Mouse (Mus musculus) heart, embryonic 14.5 days (tissue): ENCODE measurements around the gene Nmt2. TPM values are rescaled to one million over a fixed set of nuclear protein-coding genes. Genes with fewer than 3 reads are reported as not detected.

ENCODE experiments used
- ATAC-seq: fragments of 200-750 bp; cut with Nextera tagmentation; 2 replicates; pipeline ENCODE4 v1.8.0; 2017; ENCODE audit warnings: low read depth, moderate TSS enrichment; ENCODE audit not compliant: insufficient number of reproducible peaks, insufficient read depth, low FRiP score
- H3K27ac ChIP-seq, 2 experiments: fragments of 200-500 bp in 1 of 2; fragments of 300-500 bp in 1 of 2; sonication (generic) in 1 of 2; replicated peaks in 1 of 2; 2 replicates each; pipeline ENCODE4 v1.5.1; 2012 to 2014; ENCODE audit warnings: low read depth in 2 of 2, low read length in 2 of 2, control low read depth in 1 of 2, mild to moderate bottlenecking in 1 of 2, mixed read lengths in 1 of 2; ENCODE audit not compliant: control insufficient read depth in 1 of 2, insufficient read depth in 1 of 2
- H3K27me3 ChIP-seq: fragments of 300-500 bp; sonication (generic); 2 replicates; pipeline ENCODE4 v1.6.1; 2014; ENCODE audit warnings: mild to moderate bottlenecking, low read length, control low read depth; ENCODE audit not compliant: control insufficient read depth, insufficient read depth
- H3K36me3 ChIP-seq: fragments of 300-500 bp; sonication (generic); 2 replicates; pipeline ENCODE4 v1.6.1; 2014; ENCODE audit warnings: mild to moderate bottlenecking, control low read depth, low read length, mixed read lengths; ENCODE audit not compliant: control insufficient read depth, insufficient read depth
- H3K4me1 ChIP-seq, 2 experiments: fragments of 200-500 bp in 1 of 2; fragments of 300-500 bp in 1 of 2; sonication (generic) in 1 of 2; 2 replicates each; pipeline ENCODE4 v1.6.1; 2012 to 2014; ENCODE audit warnings: low read length in 2 of 2, control low read depth in 1 of 2, mixed read lengths in 1 of 2; ENCODE audit not compliant: control insufficient read depth in 2 of 2, insufficient read depth in 2 of 2
- H3K4me2 ChIP-seq: fragments of 300-500 bp; sonication (generic); 2 replicates; pipeline ENCODE4 v1.6.1; 2014; ENCODE audit warnings: mild to moderate bottlenecking, low read length
- H3K4me3 ChIP-seq, 2 experiments: fragments of 200-500 bp in 1 of 2; fragments of 300-500 bp in 1 of 2; sonication (generic) in 1 of 2; 2 replicates each; pipeline ENCODE4 v1.5.1; 2012 to 2014; ENCODE audit warnings: low read length in 2 of 2, mild to moderate bottlenecking in 2 of 2, control low read depth in 1 of 2, low read depth in 1 of 2, moderate library complexity in 1 of 2; ENCODE audit not compliant: control insufficient read depth in 1 of 2, insufficient read depth in 1 of 2
- H3K9ac ChIP-seq: fragments of 300-500 bp; sonication (generic); 2 replicates; pipeline ENCODE4 v1.6.1; 2014; ENCODE audit warnings: mild to moderate bottlenecking, low read length
- H3K9me3 ChIP-seq: fragments of 300-500 bp; sonication (generic); 2 replicates; pipeline ENCODE4 v1.6.1; 2016; ENCODE audit warnings: low read length, control low read depth; ENCODE audit not compliant: control insufficient read depth
- WGBS: fragments of 180-500 bp; shearing (Covaris S2); extraction: QIAGEN DNeasy Blood & Tissue Kit; methylation state at CpG from one replicate; pipeline ENCODE4 v1.1.7; 2014; 5-methylcytosine and 5-hydroxymethylcytosine counted together
- polyA plus RNA-seq: library from polyadenylated mRNA; unstranded; fragments of >200 nt; fragmentation: Nextera tagmentation; extraction: Ambion mirVana; gene quantifications from 2 replicates; pipeline ENCODE4 v1.2.1, GENCODE M21; 2014

Gene Nmt2
- polyA plus RNA-seq, 1 experiment from 2014 or later, result 34.9 TPM

- H3K27ac ChIP-seq, result no peak overlapping the region
- H3K9ac ChIP-seq, result no peak overlapping the region
- H3K36me3 ChIP-seq, result no peaks in the 10 kb centered on the region
- no peaks in the 10 kb centered on the region for H3K27me3 ChIP-seq
- H3K9me3 ChIP-seq, result no peaks in the 10 kb centered on the region
- WGBS, result 84% methylated on average over 1 of the region's 1 CpGs
- H3K4me1 ChIP-seq, result peaks cover 0 to 13% of the 10 kb centered on the region in 2 experiments; a peak in 3 of 4 replicates
- no peak overlapping the region for H3K4me2 ChIP-seq
- ATAC-seq, result no peak
- H3K4me3 ChIP-seq, result no peak overlapping the region
These were observed 5.6 kb downstream of the Nmt2 start for GRCm38 (mm10) chr2:3289581-3289980.

- ATAC-seq, result no peak
- no peaks in the 10 kb centered on the region; a peak in 1 of 4 replicates for H3K4me1 ChIP-seq
- H3K36me3 ChIP-seq, result no peaks in the 10 kb centered on the region
- 57% methylated on average over 1 of the region's 1 CpGs for WGBS
- H3K27ac ChIP-seq, result no peak overlapping the region
- no peak overlapping the region for H3K4me3 ChIP-seq
- H3K27me3 ChIP-seq, result no peaks in the 10 kb centered on the region
- H3K4me2 ChIP-seq, result no peak overlapping the region
- no peaks in the 10 kb centered on the region for H3K9me3 ChIP-seq
- H3K9ac ChIP-seq, result no peak overlapping the region
These were observed 8.2 kb downstream of the Nmt2 start for GRCm38 (mm10) chr2:3292170-3292569.

GRCm38 (mm10) chr2:3295826-3296225 lies 11.8 kb downstream of the Nmt2 start:
- Histone ChIP-seq H3K36me3 (no peaks in the 10 kb centered on the region), H3K9ac (no peak overlapping the region), H3K4me3 (no peak overlapping the region), H3K27ac (no peak overlapping the region), H3K27me3 (no peaks in the 10 kb centered on the region), H3K9me3 (no peaks in the 10 kb centered on the region), H3K4me1 (no peaks in the 10 kb centered on the region; a peak in 1 of 4 replicates), H3K4me2 (no peak overlapping the region)
- ATAC-seq, result no peak
- WGBS, result 89% methylated on average over 7 of the region's 7 CpGs

- no peaks in the 10 kb centered on the region for H3K27me3 ChIP-seq
- no peak overlapping the region for H3K9ac ChIP-seq
- peaks cover 26% of the 10 kb centered on the region for H3K36me3 ChIP-seq
- H3K27ac ChIP-seq, result no peak overlapping the region
- WGBS, result 84% methylated on average over 3 of the region's 3 CpGs
- no peak overlapping the region for H3K4me2 ChIP-seq
- no peaks in the 10 kb centered on the region for H3K9me3 ChIP-seq
- ATAC-seq, result no peak
- H3K4me1 ChIP-seq, result no peaks in the 10 kb centered on the region
- no peak overlapping the region for H3K4me3 ChIP-seq
These were observed 21.5 kb downstream of the Nmt2 start for GRCm38 (mm10) chr2:3305426-3306025.

- Histone ChIP-seq H3K4me3 (no peak overlapping the region), H3K36me3 (peaks cover 87% of the 10 kb centered on the region), H3K9me3 (no peaks in the 10 kb centered on the region), H3K4me2 (no peak overlapping the region), H3K9ac (no peak overlapping the region), H3K27ac (no peak overlapping the region), H3K4me1 (no peaks in the 10 kb centered on the region), H3K27me3 (no peaks in the 10 kb centered on the region)
- 85% methylated on average over 2 of the region's 2 CpGs for WGBS
- no peak for ATAC-seq
These were observed 39.1 kb downstream of the Nmt2 start for GRCm38 (mm10) chr2:3323132-3323531.

- H3K27ac ChIP-seq, result no peak overlapping the region
- H3K4me3 ChIP-seq, result no peak overlapping the region
- no peaks in the 10 kb centered on the region for H3K4me1 ChIP-seq
- 94% methylated on average over 7 of the region's 7 CpGs for WGBS
- H3K36me3 ChIP-seq, result peaks cover 87% of the 10 kb centered on the region
- no peak overlapping the region for H3K4me2 ChIP-seq
- no peak for ATAC-seq
- no peaks in the 10 kb centered on the region for H3K27me3 ChIP-seq
- no peak overlapping the region for H3K9ac ChIP-seq
- no peaks in the 10 kb centered on the region for H3K9me3 ChIP-seq
These were observed 40.5 kb downstream of the Nmt2 start for GRCm38 (mm10) chr2:3324381-3325130.

- ATAC-seq, result no peak
- Histone ChIP-seq H3K4me1 (peaks cover 2 to 7% of the 10 kb centered on the region in 2 experiments; a peak in 3 of 4 replicates), H3K9me3 (no peaks in the 10 kb centered on the region), H3K9ac (no peak overlapping the region), H3K4me2 (no peak overlapping the region), H3K27me3 (no peaks in the 10 kb centered on the region), H3K36me3 (peaks cover 80% of the 10 kb centered on the region), H3K27ac (no peak overlapping the region), H3K4me3 (no peak overlapping the region)
- WGBS, result 32% methylated on average over 1 of the region's 1 CpGs
These were observed 42.5 kb downstream of the Nmt2 start for GRCm38 (mm10) chr2:3326547-3326946.
